Mouse (Mus musculus) embryonic facial prominence, embryonic 13.5 days (tissue): ENCODE results near the gene Map3k14. TPM values are rescaled to one million over a fixed set of nuclear protein-coding genes. Genes with fewer than 3 reads are reported as not detected.
"Not testable (repeated sequence)": the region's sequence is repeated elsewhere in the genome, so short reads cannot be mapped to it uniquely, and the experiment has no call there.

Source experiments
- ATAC-seq: fragments of 200-750 bp; cut with Nextera tagmentation; 2 replicates; pipeline ENCODE4 v1.8.0; 2017; ENCODE audit warnings: low read depth; ENCODE audit not compliant: insufficient number of reproducible peaks, insufficient read depth, low FRiP score, low TSS enrichment
- H3K27ac ChIP-seq: fragments of 300-500 bp; sonication (generic); 2 replicates; pipeline ENCODE4 v1.5.1; 2015; ENCODE audit warnings: moderate library complexity, mild to moderate bottlenecking, inconsistent platforms
- H3K27me3 ChIP-seq: fragments of 300-500 bp; sonication (generic); 2 replicates; pipeline ENCODE4 v1.6.1; 2015; ENCODE audit warnings: mild to moderate bottlenecking, inconsistent platforms
- H3K36me3 ChIP-seq: fragments of 300-500 bp; sonication (generic); 2 replicates; pipeline ENCODE4 v1.6.1; 2015; ENCODE audit warnings: mild to moderate bottlenecking, inconsistent platforms
- H3K4me1 ChIP-seq: fragments of 300-500 bp; sonication (generic); 2 replicates; pipeline ENCODE4 v1.6.1; 2015; ENCODE audit warnings: inconsistent platforms
- H3K4me2 ChIP-seq: fragments of 300-500 bp; sonication (generic); 2 replicates; pipeline ENCODE4 v1.6.1; 2015; ENCODE audit warnings: moderate library complexity, mild to moderate bottlenecking, inconsistent platforms
- H3K4me3 ChIP-seq: fragments of 300-500 bp; sonication (generic); 2 replicates; pipeline ENCODE4 v1.5.1; 2015; ENCODE audit warnings: mild to moderate bottlenecking, inconsistent platforms
- H3K9ac ChIP-seq: fragments of 300-500 bp; sonication (generic); 2 replicates; pipeline ENCODE4 v1.6.1; 2015; ENCODE audit warnings: mild to moderate bottlenecking, inconsistent platforms
- H3K9me3 ChIP-seq: fragments of 300-500 bp; sonication (generic); 2 replicates; pipeline ENCODE4 v1.6.1; 2016; ENCODE audit warnings: inconsistent platforms
- WGBS: fragments of 180-500 bp; shearing (Covaris S2); methylation state at CpG from one replicate; pipeline ENCODE4 v1.1.7; 2015; ENCODE audit warnings: mixed read lengths; 5-methylcytosine and 5-hydroxymethylcytosine counted together
- polyA plus RNA-seq: library from polyadenylated mRNA; unstranded; fragments of >200 nt; fragmentation: Nextera tagmentation; extraction: Ambion mirVana; gene quantifications from 2 replicates; pipeline ENCODE4 v1.2.1, GENCODE M21; 2015

The Map3k14 gene
- polyA plus RNA-seq, 1 experiment from 2014 or later: 4.4 TPM

DNA sequence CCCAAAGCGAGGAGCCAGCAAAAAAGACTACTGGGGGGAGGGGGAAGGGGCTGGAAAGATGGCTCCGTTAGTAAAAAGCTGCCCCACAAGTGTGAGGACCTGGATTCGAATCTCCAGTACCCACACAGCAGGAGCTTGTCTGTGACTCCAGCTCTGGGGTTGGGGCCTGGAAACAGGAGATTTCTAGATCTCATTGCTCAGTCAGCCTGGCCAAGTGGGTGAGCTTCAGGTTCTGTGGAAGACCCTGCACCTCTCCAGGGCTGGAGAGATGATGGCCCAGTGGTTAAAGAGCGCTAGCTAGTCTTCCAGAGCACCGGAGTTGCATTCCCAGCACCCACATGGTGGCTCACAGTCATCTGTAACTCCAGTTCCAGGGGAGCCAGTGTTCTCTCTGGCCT lies 25.6 kb upstream of the Map3k14 start:
- H3K4me1 ChIP-seq: peaks cover 24% of the 10 kb centered on the region
- H3K27ac ChIP-seq: peak overlapping the region; percentile 2; the same call in 1 of the 2 replicates
- no peak overlapping the region for H3K4me2 ChIP-seq
- H3K9me3 ChIP-seq: no peaks in the 10 kb centered on the region
- WGBS: 82% methylated on average over 5 of the region's 5 CpGs
- H3K4me3 ChIP-seq: no peak overlapping the region
- no peak for ATAC-seq
- H3K9ac ChIP-seq: no peak overlapping the region
- H3K27me3 ChIP-seq: no peaks in the 10 kb centered on the region
- H3K36me3 ChIP-seq: no peaks in the 10 kb centered on the region

DNA sequence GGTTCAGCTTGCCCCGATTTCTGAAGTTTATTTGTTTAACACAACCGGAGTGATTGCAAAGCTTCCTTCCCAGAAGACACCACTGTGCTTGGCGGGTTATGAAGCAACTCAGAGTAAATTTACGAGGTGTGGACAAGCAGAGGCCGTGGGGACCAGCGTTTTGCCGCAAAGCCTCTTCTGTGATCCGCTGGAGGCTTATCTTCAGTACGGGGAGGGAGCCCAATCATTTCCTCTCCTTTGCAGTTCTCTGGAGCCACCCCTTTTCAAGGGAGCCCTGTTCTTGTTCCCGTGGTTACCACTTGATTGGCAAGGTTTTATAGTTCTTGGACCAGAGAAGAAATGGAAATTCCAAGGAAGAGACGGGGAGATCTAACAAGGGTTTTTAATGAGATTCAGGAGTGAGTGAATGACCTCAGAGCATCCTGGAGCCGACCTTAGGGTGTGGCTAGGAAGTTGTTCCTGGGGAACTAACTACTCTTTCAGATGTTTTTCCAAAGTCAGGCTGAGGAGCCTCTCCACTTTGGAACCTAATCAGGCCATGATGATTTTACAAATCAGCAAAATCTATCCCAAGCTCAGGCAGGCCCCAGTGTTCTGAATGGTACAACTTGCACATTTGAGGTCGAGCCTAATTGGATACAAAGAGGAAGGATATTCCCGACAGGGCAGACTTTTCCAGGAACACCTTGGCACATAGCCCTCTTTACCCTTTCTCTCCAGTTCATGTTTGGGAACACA lies 25.0 kb upstream of the Map3k14 start:
- H3K9me3 ChIP-seq: no peaks in the 10 kb centered on the region
- no peaks in the 10 kb centered on the region for H3K27me3 ChIP-seq
- peak overlapping the region; percentile 2; the same call in 1 of the 2 replicates for H3K27ac ChIP-seq
- peaks cover 27% of the 10 kb centered on the region for H3K4me1 ChIP-seq
- no peaks in the 10 kb centered on the region for H3K36me3 ChIP-seq
- H3K4me2 ChIP-seq: no peak overlapping the region
- H3K4me3 ChIP-seq: no peak overlapping the region
- no peak overlapping the region for H3K9ac ChIP-seq
- ATAC-seq: no peak
- 22% methylated on average over 14 of the region's 14 CpGs for WGBS

DNA sequence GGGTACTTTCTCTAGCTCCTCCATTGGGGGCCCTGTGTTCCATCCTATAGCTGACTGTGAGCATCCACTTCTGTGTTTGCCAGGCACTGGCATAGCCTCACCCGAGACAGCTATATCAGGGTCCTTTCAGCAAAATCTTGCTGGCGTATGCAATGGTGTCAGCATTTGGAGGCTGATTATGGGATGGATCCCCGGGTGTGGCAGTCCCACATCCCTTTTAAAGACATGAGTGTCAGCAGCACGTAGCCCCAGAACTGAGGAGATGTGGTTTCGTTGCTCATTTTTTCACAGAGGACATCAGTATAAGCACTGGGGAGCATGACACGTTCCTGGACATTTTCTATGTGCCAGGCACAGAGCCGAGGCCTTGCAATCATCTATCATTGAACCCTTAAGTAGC lies 23.6 kb upstream of the Map3k14 start:
- not testable (repeated sequence) for H3K27me3 ChIP-seq, H3K36me3 ChIP-seq, ATAC-seq, H3K4me3 ChIP-seq, H3K27ac ChIP-seq, H3K9me3 ChIP-seq, H3K4me2 ChIP-seq, H3K9ac ChIP-seq
- H3K4me1 ChIP-seq: peaks cover 33% of the 10 kb centered on the region
- WGBS: 90% methylated on average over 7 of the region's 7 CpGs

DNA sequence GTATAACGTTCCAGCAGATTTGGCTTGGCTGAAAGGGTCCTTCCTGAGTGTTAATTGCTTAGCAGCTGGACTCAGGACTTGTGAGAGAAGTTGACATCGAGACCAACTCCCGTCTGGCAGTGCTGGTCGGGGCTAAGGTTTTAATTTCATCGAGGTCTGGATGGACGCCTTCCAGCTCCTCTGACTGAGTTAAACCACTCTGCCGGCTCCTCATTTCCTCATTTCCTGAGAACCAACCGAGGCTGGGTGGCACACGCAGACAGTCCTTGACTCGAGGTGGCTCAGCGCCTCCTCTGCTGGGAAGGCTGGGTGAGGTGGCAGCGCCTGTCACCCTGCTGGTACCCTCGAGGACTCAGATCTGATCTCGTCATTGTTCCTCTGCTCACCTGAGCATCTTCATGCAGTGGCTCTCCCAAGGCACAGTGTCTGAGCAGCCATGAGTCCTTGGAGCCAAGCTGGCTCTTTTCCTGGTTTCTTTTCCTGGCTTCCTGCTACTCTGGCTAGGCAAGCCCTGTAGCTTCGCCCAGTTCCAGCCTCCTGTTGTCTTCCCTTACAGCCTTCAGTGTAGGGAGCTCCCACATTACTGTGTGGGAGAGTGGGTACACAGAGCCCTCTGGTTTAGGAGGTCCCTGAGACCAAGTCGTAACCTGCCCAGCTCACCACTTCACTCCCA lies 21.2 kb upstream of the Map3k14 start:
- no peak for ATAC-seq
- peak overlapping the region; percentile 44; the same call in 1 of the 2 replicates for H3K27ac ChIP-seq
- 49% methylated on average over 16 of the region's 16 CpGs for WGBS
- no peak overlapping the region for H3K4me2 ChIP-seq
- H3K9ac ChIP-seq: no peak overlapping the region
- no peak overlapping the region for H3K4me3 ChIP-seq
- H3K9me3 ChIP-seq: no peaks in the 10 kb centered on the region
- H3K27me3 ChIP-seq: no peaks in the 10 kb centered on the region
- H3K36me3 ChIP-seq: no peaks in the 10 kb centered on the region
- peaks cover 37% of the 10 kb centered on the region for H3K4me1 ChIP-seq

DNA sequence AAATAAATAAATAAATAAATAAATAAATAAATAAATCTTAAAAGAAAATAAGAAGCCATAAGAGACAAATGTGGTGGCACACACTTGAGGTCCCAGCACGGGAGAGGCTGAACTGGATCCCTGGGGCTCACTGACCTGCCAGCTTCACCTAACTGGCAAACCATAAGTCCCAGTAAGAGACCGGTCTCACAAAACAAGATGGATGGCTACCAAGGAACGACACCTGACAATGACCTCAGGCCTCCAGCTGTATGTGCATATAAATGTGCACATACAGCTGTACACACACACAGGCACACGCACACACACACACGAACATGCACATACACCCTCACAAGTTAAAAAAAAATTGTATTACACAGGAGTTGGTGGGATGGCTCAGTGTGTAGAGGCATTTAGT lies 19.6 kb upstream of the Map3k14 start:
- Histone ChIP-seq H3K4me3 (no peak overlapping the region), H3K4me2 (no peak overlapping the region), H3K36me3 (no peaks in the 10 kb centered on the region), H3K9ac (no peak overlapping the region), H3K4me1 (peaks cover 30% of the 10 kb centered on the region), H3K27me3 (no peaks in the 10 kb centered on the region), H3K9me3 (no peaks in the 10 kb centered on the region), H3K27ac (no peak overlapping the region)
- WGBS: 94% methylated on average over 5 of the region's 5 CpGs
- ATAC-seq: no peak

DNA sequence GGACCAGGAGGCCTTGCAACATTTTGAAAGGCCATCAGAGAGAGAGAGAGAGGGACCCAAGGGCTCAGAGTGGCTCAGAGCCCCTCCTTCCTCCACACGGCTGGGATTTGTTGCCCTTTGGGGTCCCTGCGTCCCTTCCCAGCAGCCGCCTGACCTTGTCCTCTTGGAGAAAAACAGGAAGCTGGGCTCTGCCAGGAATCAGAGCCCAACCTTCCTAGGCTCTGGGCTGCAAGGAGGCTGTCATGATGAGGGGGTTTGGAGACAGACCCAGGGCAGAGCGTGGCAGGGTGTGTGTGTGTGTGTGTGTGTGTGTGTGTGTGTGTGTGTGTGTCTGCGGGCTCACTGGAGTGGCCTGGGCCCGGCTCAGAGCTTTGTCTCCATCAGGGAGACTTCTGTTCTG lies 18.7 kb upstream of the Map3k14 start:
- Histone ChIP-seq H3K4me1 (peaks cover 26% of the 10 kb centered on the region), H3K4me2 (no peak overlapping the region), H3K36me3 (no peaks in the 10 kb centered on the region), H3K9ac (0 out of 2 replicates have a peak overlapping the region, but pooled peaks have one; percentile 11), H3K27ac (peak overlapping the region; percentile 33; the same call in 1 of the 2 replicates), H3K4me3 (no peak overlapping the region), H3K9me3 (no peaks in the 10 kb centered on the region), H3K27me3 (no peaks in the 10 kb centered on the region)
- no peak for ATAC-seq
- WGBS: 30% methylated on average over 6 of the region's 6 CpGs

DNA sequence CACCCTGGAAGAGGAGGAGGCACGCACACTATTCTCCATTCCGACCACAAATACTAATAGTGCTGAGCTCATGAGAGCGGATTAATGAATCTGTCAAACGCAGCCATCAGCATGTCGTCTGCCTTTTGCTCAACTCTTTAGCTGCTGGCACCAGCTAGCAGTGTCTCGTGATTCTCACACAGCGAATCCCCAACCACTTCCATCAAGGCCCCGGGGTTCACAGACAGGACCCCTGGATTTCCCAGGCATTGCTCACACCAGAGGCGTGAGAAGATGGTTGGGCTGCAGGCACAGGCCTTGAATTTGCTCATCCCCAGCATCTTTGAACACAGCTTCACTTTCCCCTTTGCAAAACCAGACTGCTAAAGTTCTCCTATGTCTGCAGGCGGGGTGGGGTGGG lies 18.0 kb upstream of the Map3k14 start:
- Histone ChIP-seq H3K36me3 (no peaks in the 10 kb centered on the region), H3K27me3 (no peaks in the 10 kb centered on the region), H3K27ac (no peak overlapping the region), H3K9me3 (no peaks in the 10 kb centered on the region), H3K9ac (no peak overlapping the region), H3K4me1 (peaks cover 26% of the 10 kb centered on the region), H3K4me3 (no peak overlapping the region), H3K4me2 (no peak overlapping the region)
- ATAC-seq: no peak
- 78% methylated on average over 10 of the region's 10 CpGs for WGBS

DNA sequence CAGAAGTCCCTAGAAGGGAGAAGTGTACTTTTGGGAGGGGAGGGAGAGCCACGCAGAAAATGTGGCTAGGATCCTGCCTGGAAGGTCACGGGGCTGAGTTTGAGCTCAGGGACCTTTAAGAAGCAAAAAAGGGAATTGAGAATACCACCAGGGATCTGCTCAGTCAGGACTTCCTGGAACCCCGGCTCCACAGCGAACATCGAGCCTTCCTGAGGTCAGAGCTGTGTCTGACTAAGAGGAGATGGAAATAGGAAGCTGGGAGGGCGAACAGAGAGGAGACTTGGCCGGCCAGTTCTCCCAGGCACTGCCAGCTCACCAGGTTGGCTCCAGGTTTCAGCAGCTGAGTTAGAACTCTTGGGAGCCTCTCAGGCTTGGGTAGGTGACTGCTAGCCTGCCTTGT lies 14.5 kb upstream of the Map3k14 start:
- no peak for ATAC-seq

DNA sequence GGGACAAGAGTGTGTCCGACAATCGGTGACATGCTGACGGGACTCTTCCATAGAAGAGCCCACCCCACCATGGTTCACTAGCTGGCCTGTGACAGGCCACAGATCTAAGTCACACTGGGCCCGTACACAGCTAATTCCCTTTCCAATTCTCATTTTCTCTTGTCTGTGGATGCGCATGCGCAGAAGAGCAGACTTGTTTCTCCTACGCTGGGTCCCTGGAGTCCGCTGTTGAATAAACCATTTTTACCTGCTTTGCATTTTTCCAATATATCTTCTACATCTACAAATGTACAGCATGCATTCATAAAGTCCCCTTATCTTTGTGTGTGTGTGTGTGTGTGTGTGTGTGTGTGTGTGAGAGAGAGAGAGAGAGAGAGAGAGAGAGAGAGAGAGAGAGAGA lies 9.2 kb upstream of the Map3k14 start:
- no peak overlapping the region for H3K27ac ChIP-seq
- 87% methylated on average over 8 of the region's 8 CpGs for WGBS
- ATAC-seq: no peak

More for the DNA sequence above, 14.5 kb upstream of the Map3k14 start:
- H3K27me3 ChIP-seq: no peaks in the 10 kb centered on the region
- no peak overlapping the region for H3K4me2 ChIP-seq
- peaks cover 15% of the 10 kb centered on the region for H3K4me1 ChIP-seq
- H3K9ac ChIP-seq: no peak overlapping the region
- 73% methylated on average over 7 of the region's 7 CpGs for WGBS
- no peak overlapping the region for H3K4me3 ChIP-seq
- H3K27ac ChIP-seq: no peak overlapping the region
- H3K36me3 ChIP-seq: no peaks in the 10 kb centered on the region
- no peaks in the 10 kb centered on the region for H3K9me3 ChIP-seq

DNA sequence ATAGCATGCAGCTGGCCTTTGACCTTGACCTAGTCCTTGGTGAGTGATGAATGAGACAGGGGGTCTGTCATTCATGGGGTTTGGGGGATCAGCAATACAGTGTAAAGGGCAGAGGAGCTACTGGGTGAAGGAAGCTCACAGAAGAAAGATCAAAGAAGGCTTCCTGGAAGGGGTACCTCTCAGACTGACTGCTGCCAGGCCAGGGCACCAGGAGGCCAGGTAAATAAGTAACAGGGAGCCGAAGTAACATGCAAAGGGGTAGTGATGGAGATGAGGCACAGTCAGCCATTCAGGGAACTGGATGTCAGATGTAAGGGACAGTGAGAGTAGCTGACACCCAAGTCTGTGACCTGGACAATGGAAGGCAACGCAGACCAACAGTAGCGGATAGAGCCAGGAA lies 5.6 kb upstream of the Map3k14 start:
- 92% methylated on average over 3 of the region's 3 CpGs for WGBS
- ATAC-seq: no peak
- H3K9me3 ChIP-seq: no peaks in the 10 kb centered on the region

More for the DNA sequence above, 9.2 kb upstream of the Map3k14 start:
- Histone ChIP-seq H3K4me1 (peaks cover 6% of the 10 kb centered on the region), H3K4me3 (no peak overlapping the region), H3K9me3 (no peaks in the 10 kb centered on the region), H3K27me3 (no peaks in the 10 kb centered on the region), H3K36me3 (no peaks in the 10 kb centered on the region), H3K9ac (no peak overlapping the region), H3K4me2 (no peak overlapping the region)

DNA sequence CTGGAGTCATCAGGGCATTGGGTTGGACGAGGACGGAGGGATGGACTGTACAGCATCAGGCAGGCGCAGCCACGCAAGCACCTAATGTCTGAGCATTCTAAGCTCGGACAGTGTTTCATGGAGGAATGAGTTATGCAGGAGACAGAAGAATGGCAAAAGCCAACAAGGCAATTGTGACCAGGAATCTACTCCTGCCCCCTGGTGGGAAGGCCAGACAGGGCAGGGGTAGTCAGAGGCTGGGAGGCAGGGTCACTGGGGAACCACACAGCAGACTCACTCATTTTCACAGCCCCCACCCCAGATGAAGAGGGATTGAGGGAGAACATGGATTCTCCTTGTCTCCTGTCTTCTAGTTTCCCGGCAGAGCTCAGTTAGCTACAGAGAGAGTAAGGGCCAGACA lies 4.7 kb upstream of the Map3k14 start:
- no peak for ATAC-seq
- no peaks in the 10 kb centered on the region for H3K36me3 ChIP-seq
- H3K4me2 ChIP-seq: no peak overlapping the region
- H3K9ac ChIP-seq: no peak overlapping the region
- no peak overlapping the region for H3K4me3 ChIP-seq
- 62% methylated on average over 6 of the region's 6 CpGs for WGBS
- H3K27me3 ChIP-seq: no peaks in the 10 kb centered on the region
- no peaks in the 10 kb centered on the region for H3K9me3 ChIP-seq
- H3K27ac ChIP-seq: no peak overlapping the region
- peaks cover 21% of the 10 kb centered on the region for H3K4me1 ChIP-seq

More for the DNA sequence above, 5.6 kb upstream of the Map3k14 start:
- Histone ChIP-seq H3K4me1 (peaks cover 20% of the 10 kb centered on the region), H3K27ac (no peak overlapping the region), H3K36me3 (no peaks in the 10 kb centered on the region), H3K27me3 (no peaks in the 10 kb centered on the region), H3K4me3 (no peak overlapping the region), H3K4me2 (no peak overlapping the region), H3K9ac (no peak overlapping the region)

DNA sequence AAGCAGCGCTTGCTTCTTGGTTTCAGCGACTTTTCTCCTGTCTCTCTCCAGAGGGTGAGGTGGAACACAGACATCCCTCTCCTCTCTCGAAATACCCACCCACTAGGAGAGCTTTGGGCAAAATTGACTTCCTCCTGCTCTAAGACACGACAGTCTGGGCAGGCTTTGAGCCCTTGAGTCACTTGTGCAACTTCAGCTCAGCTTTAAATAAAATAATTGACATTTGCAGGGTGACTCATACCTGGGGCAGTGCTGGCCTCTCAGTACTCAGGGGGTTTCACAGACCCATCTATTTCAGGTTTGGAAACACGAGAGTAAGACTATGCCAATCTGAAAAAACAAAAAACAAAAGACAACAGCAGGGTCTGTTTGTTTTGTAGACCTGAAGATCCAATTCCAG lies 2.2 kb upstream of the Map3k14 start:
- no peak for ATAC-seq
- H3K36me3 ChIP-seq: no peaks in the 10 kb centered on the region
- H3K27ac ChIP-seq: no peak overlapping the region
- peaks cover 45% of the 10 kb centered on the region for H3K4me1 ChIP-seq
- no peaks in the 10 kb centered on the region for H3K9me3 ChIP-seq
- no peaks in the 10 kb centered on the region for H3K27me3 ChIP-seq
- WGBS: 68% methylated on average over 5 of the region's 5 CpGs
- H3K4me3 ChIP-seq: no peak overlapping the region
- no peak overlapping the region for H3K4me2 ChIP-seq
- H3K9ac ChIP-seq: no peak overlapping the region
